Mouse (Mus musculus) stomach, embryonic 16.5 days (tissue): ENCODE data around the gene Gm14214. TPM values are rescaled to one million over a fixed set of nuclear protein-coding genes. Genes with fewer than 3 reads are reported as not detected.
A peak's percentile ranks its signal among the peaks of the same experiment; 100 is the strongest.

ENCODE experiments used
- ATAC-seq: fragments of 200-750 bp; cut with Nextera tagmentation; 2 replicates; pipeline ENCODE4 v1.8.0; 2017; ENCODE audit warnings: moderate number of reproducible peaks, moderate TSS enrichment; ENCODE audit not compliant: insufficient read depth, low FRiP score
- H3K27ac ChIP-seq: fragments of 300-500 bp; sonication (generic); 2 replicates; pipeline ENCODE4 v1.5.1; 2014; ENCODE audit warnings: low read length
- H3K27me3 ChIP-seq: fragments of 300-500 bp; sonication (generic); 2 replicates; pipeline ENCODE4 v1.6.1; 2014; ENCODE audit warnings: low read length, control low read depth, mixed read lengths; ENCODE audit not compliant: control insufficient read depth, insufficient read depth
- H3K36me3 ChIP-seq: fragments of 300-500 bp; sonication (generic); 2 replicates; pipeline ENCODE4 v1.6.1; 2014; ENCODE audit warnings: low read length; ENCODE audit not compliant: control insufficient read depth, insufficient read depth
- H3K4me1 ChIP-seq: fragments of 300-500 bp; sonication (generic); 2 replicates; pipeline ENCODE4 v1.6.1; 2014; ENCODE audit warnings: low read length, control low read depth, mixed read lengths; ENCODE audit not compliant: control insufficient read depth, insufficient read depth
- H3K4me2 ChIP-seq: fragments of 300-500 bp; sonication (generic); 2 replicates; pipeline ENCODE4 v1.6.1; 2014; ENCODE audit warnings: low read depth, low read length, mixed read lengths
- H3K4me3 ChIP-seq: fragments of 300-500 bp; sonication (generic); replicated peaks from 2 replicates; pipeline ENCODE4 v1.5.1; 2014; ENCODE audit warnings: mild to moderate bottlenecking, low read length
- H3K9ac ChIP-seq: fragments of 300-500 bp; sonication (generic); 2 replicates; pipeline ENCODE4 v1.6.1; 2014; ENCODE audit warnings: low read length
- H3K9me3 ChIP-seq: fragments of 300-500 bp; sonication (generic); replicated peaks from 2 replicates; pipeline ENCODE4 v1.6.1; 2016; ENCODE audit warnings: low read length, control low read depth; ENCODE audit not compliant: control insufficient read depth
- WGBS: fragments of 180-500 bp; shearing (Covaris S2); extraction: QIAGEN DNeasy Blood & Tissue Kit; methylation state at CpG from one replicate; pipeline ENCODE4 v1.1.7; 2014; 5-methylcytosine and 5-hydroxymethylcytosine counted together
- polyA plus RNA-seq: library from polyadenylated mRNA; unstranded; fragments of >200 nt; fragmentation: Nextera tagmentation; extraction: Ambion mirVana; gene quantifications from 2 replicates; pipeline ENCODE4 v1.2.1, GENCODE M21; 2015

Gm14214 gene
- polyA plus RNA-seq: not detected in 2 replicates

DNA sequence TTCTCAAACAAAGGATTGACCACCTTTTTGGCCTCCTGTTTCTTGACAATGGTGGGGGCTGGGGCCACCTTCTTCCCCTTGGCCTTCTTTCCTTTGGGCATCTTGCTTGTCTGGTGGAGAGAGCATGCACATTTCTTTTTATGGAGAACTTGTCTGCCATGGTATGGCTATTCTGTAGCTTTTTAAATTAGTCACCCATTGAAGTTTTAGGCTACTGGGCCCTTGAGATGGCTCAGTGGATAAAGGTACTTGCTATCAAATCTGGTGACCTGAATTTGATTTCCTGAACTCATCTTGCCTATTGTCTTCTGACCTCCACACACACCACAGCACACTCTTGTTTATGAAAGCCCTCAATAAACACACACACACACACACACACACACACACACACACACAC lies at the start of gene Gm14214:
Gm14214 (minus strand) TSS at position 101 of the 400 bp plus-strand sequence.
- no peak within 1 kb of the TSS for H3K27ac ChIP-seq
- H3K4me1 ChIP-seq: peaks cover 8% of the 10 kb centered on the region; the same call in 1 of the 2 replicates
- no peak within 1 kb of the TSS for H3K4me3 ChIP-seq
- no peak within 1 kb of the TSS for H3K4me2 ChIP-seq
- H3K27me3 ChIP-seq: no peaks in the 10 kb centered on the region
- no peak within 1 kb of the TSS for H3K9ac ChIP-seq
- H3K36me3 ChIP-seq: no peaks in the 10 kb centered on the region
- no peaks in the 10 kb centered on the region for H3K9me3 ChIP-seq
- no peak for ATAC-seq

DNA sequence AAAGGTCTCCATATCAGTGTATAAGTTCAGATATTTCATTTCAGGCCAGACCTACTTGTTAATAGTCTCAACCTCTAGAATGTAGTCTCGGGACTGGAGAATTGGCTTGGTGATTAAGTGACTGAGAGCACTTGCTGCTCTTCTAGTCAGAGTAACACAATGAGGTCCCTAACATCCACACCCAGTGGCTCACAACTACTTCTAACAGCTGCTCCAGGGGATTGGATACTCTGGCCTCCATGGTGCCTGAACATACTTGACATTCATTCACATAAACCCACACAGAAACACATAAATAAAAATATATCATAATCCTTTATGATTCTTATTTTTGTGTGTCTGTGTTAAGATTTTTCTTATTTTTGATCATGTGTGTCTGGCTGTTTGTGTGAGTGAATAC lies 48.8 kb upstream of the Gm14214 start:
- H3K27me3 ChIP-seq: no peaks in the 10 kb centered on the region
- H3K4me2 ChIP-seq: no peak overlapping the region
- 40% methylated on average over 1 of the region's 1 CpGs for WGBS
- H3K4me3 ChIP-seq: no peak overlapping the region
- H3K4me1 ChIP-seq: peaks cover 14% of the 10 kb centered on the region
- no peak overlapping the region for H3K9ac ChIP-seq
- ATAC-seq: no peak
- no peaks in the 10 kb centered on the region for H3K36me3 ChIP-seq
- H3K9me3 ChIP-seq: no peaks in the 10 kb centered on the region
- no peak overlapping the region for H3K27ac ChIP-seq

DNA sequence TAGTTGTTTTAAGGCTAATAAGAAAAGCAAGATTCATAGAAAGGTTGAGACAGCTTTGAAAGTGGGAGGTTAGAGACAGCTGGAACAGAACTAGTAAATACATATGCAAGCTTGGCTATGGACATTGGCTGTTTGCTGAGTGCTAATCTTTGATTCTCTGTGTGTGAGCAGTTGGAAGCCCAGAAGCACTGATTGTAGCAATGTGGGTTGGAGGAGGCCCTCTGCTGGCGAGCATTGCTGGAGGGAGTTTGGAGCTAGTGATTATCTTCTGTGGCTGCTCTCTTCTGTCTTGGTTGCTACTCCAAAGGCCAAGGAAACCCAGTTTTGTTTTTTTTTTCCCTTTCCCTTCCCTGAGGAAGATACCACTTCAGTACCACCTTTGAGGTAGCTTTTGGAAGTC lies 48.0 kb upstream of the Gm14214 start:
- Histone ChIP-seq H3K27me3 (no peaks in the 10 kb centered on the region), H3K9ac (no peak overlapping the region), H3K4me1 (peaks cover 14% of the 10 kb centered on the region), H3K4me2 (no peak overlapping the region), H3K9me3 (no peaks in the 10 kb centered on the region), H3K27ac (no peak overlapping the region), H3K36me3 (no peaks in the 10 kb centered on the region), H3K4me3 (no peak overlapping the region)
- WGBS: 28% methylated on average over 1 of the region's 1 CpGs
- no peak for ATAC-seq

DNA sequence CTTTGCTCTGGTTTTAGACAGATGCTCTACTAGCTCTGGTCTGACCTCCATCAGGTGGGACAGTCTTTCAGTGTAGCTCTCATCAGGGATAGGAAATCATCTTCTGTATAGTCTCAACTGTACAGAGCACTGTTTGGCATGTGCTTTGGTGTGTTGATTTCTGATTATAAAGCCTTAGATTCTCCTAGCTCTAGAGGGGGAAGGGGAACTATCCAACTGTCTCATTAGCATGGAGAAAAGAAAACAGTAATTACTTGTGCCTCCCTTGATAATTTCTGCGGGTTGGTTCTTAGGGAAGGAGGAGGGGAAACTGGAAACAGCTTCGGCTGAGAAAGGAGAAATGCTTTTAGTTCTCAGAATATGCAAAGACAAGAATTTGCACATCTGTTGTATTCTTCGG lies 47.3 kb upstream of the Gm14214 start:
- H3K9me3 ChIP-seq: no peaks in the 10 kb centered on the region
- H3K36me3 ChIP-seq: no peaks in the 10 kb centered on the region
- 60% methylated on average over 3 of the region's 3 CpGs for WGBS
- H3K4me1 ChIP-seq: peaks cover 14% of the 10 kb centered on the region
- no peak overlapping the region for H3K4me2 ChIP-seq
- no peaks in the 10 kb centered on the region for H3K27me3 ChIP-seq
- no peak for ATAC-seq
- H3K4me3 ChIP-seq: no peak overlapping the region
- H3K27ac ChIP-seq: no peak overlapping the region
- no peak overlapping the region for H3K9ac ChIP-seq

DNA sequence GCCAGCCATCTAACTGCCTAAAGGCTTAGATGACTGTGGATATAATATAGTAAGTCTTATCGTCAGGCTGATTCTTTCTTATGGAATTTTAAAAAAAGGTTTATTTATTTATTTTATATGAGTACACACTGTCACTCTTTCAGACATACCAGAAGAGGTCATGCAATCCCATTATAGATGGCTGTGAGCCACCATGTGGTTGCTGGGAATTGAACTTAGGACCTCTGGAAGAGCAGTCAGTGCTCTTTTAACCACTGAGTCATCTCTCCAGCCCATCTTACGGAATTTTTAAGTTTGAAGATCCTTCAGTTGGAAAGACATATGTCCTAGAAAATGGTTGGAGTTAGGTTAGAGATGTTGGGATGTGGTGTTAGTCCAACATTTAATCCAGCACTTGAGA lies 43.6 kb upstream of the Gm14214 start:
- H3K27me3 ChIP-seq: no peaks in the 10 kb centered on the region
- H3K4me1 ChIP-seq: peaks cover 13% of the 10 kb centered on the region
- WGBS: 72% methylated on average over 2 of the region's 2 CpGs
- no peak overlapping the region for H3K9ac ChIP-seq
- ATAC-seq: no peak
- H3K4me3 ChIP-seq: no peak overlapping the region
- no peaks in the 10 kb centered on the region for H3K9me3 ChIP-seq
- no peak overlapping the region for H3K4me2 ChIP-seq
- no peak overlapping the region for H3K27ac ChIP-seq
- no peaks in the 10 kb centered on the region for H3K36me3 ChIP-seq

DNA sequence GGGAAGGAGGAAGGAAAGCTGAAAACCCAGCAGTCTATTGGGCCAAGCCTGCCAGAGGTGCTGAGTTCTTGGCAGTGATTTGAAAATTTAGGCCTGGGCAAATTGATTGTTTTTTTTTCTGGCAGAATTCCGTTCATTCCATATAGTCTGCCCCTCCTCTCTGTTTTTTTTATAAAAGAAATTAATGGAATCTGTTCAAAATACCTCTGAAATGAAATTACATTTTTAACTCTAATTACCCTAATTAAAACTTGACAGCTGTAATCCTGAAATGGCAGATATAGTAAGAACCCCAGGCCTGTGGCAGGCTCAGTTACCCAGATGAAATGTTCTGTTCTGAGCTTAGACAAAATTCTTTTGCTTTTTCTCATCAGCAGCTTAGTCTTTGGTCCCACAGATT lies 41.0 kb upstream of the Gm14214 start:
- Histone ChIP-seq H3K4me3 (no peak overlapping the region), H3K9me3 (no peaks in the 10 kb centered on the region), H3K4me2 (no peak overlapping the region), H3K27me3 (no peaks in the 10 kb centered on the region), H3K36me3 (no peaks in the 10 kb centered on the region), H3K9ac (no peak overlapping the region), H3K27ac (no peak overlapping the region), H3K4me1 (peaks cover 15% of the 10 kb centered on the region)
- 31% methylated on average over 1 of the region's 1 CpGs for WGBS
- ATAC-seq: no peak

DNA sequence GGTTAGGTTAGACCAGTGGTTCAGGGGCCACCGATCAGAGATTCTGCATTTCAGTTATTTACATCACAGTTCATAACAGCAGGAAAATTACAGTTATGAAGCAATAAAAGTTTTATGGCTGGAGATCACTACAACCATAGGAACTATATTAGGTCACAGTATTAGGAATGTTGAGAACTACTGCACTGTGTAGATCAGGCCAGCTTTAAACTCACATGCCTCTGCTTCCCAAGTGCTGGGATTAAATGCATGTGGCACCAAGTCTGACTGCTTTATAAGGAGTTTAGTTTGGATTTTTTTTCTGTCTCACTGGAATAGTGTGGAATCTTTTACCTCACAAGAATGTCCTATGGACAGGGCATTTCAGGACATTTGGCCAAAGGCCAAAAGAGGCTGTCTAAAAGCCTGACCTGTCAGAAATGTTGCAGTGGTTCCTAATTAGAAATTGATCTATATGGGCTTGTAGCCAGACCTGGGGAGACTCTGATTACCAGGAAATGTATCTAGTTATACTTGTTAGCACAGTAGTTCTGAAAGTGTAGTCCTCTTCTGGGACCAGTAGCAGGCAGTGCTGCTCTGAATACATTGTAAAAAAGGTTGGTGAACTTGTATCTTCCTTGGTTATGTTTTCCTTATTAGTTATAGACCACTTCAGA lies 39.4 kb upstream of the Gm14214 start:
- Histone ChIP-seq H3K9ac (no peak overlapping the region), H3K36me3 (no peaks in the 10 kb centered on the region), H3K4me3 (no peak overlapping the region), H3K4me2 (no peak overlapping the region), H3K4me1 (peaks cover 20% of the 10 kb centered on the region), H3K27ac (no peak overlapping the region), H3K27me3 (no peaks in the 10 kb centered on the region), H3K9me3 (no peaks in the 10 kb centered on the region)
- WGBS: 69% methylated on average over 1 of the region's 1 CpGs
- ATAC-seq: peak; percentile 66; the same call in 1 of the 2 replicates

DNA sequence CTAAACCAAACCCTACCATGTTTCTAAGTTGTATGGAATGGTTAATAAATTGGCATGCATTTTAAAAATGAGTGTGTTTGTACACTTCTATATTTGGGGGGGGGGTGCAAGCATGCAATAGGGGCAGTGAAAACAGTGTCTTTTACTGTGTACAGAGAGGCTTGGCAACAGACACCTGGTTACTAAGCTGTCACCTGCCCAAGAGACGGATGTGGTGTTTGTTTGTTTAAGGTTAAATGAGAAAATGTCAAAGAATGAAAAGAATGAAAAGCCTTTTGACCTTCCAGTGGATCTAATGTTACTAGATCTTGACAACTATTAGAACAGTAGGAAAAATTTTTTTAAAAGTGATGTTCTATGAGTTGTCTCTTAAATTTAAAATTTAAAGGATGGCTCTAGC lies 37.9 kb upstream of the Gm14214 start:
- ATAC-seq: no peak
- Histone ChIP-seq H3K36me3 (no peaks in the 10 kb centered on the region), H3K4me2 (no peak overlapping the region), H3K4me1 (peaks cover 29% of the 10 kb centered on the region), H3K27ac (no peak overlapping the region), H3K9me3 (no peaks in the 10 kb centered on the region), H3K27me3 (no peaks in the 10 kb centered on the region), H3K4me3 (no peak overlapping the region), H3K9ac (no peak overlapping the region)
- WGBS: 38% methylated on average over 1 of the region's 1 CpGs

DNA sequence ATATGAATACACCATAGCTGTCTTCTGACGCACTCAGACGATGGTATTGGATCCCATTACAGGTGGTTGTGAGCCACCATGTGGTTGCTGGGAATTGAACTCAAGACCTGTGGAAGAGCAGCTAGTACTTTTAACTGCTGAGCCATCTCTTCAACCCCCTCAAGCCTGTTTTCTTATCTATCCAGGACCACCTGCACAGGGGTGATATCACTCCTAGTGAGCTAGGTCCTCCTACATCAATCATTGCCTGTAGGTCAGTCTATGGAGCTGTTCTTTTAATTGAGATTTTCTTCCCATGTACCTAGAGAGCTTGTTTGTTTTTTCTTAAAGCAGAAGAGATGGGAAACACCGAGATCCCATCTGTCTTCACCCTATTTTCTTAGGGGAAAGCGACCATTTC lies 34.0 kb upstream of the Gm14214 start:
- no peaks in the 10 kb centered on the region for H3K36me3 ChIP-seq
- H3K9me3 ChIP-seq: no peaks in the 10 kb centered on the region
- no peaks in the 10 kb centered on the region for H3K27me3 ChIP-seq
- no peak overlapping the region for H3K4me3 ChIP-seq
- H3K4me2 ChIP-seq: no peak overlapping the region
- no peak overlapping the region for H3K27ac ChIP-seq
- H3K4me1 ChIP-seq: peaks cover 21% of the 10 kb centered on the region
- no peak overlapping the region for H3K9ac ChIP-seq
- 46% methylated on average over 4 of the region's 4 CpGs for WGBS
- no peak for ATAC-seq
